Mouse (Mus musculus): ENCODE measurements around the gene Lcn9. TPM values are rescaled to one million over a fixed set of nuclear protein-coding genes. Genes with fewer than 3 reads are reported as not detected.

Lcn9 gene
- not detected in 2 replicates for polyA plus RNA-seq (2012; rRNA removed; ENCODE audit: low replicate concordance)

GRCm38 (mm10) chr2:25822806-25823205 lies at the start of gene Lcn9:
Lcn9 (plus strand) TSS chr2:25823153.

GRCm38 (mm10) chr2:25776717-25777116 lies 46.2 kb upstream of the Lcn9 start, which contains the start of gene Lcn11:
Lcn11 (plus strand) TSS chr2:25777017.

GRCm38 (mm10) chr2:25781957-25782356 lies 41.0 kb upstream of the Lcn9 start, which contains the start of gene Gm13539:
Gm13539 (plus strand) TSS chr2:25782257.

GRCm38 (mm10) chr2:25815748-25816147 lies 7.2 kb upstream of the Lcn9 start, which contains the start of gene Glt6d1:
Glt6d1 (minus strand) TSS chr2:25815848.

GRCm38 (mm10) chr2:25847226-25847625 lies 24.3 kb downstream of the Lcn9 start, which contains the start of gene Sohlh1:
Sohlh1 (minus strand) TSS chr2:25847248.

DNA sequence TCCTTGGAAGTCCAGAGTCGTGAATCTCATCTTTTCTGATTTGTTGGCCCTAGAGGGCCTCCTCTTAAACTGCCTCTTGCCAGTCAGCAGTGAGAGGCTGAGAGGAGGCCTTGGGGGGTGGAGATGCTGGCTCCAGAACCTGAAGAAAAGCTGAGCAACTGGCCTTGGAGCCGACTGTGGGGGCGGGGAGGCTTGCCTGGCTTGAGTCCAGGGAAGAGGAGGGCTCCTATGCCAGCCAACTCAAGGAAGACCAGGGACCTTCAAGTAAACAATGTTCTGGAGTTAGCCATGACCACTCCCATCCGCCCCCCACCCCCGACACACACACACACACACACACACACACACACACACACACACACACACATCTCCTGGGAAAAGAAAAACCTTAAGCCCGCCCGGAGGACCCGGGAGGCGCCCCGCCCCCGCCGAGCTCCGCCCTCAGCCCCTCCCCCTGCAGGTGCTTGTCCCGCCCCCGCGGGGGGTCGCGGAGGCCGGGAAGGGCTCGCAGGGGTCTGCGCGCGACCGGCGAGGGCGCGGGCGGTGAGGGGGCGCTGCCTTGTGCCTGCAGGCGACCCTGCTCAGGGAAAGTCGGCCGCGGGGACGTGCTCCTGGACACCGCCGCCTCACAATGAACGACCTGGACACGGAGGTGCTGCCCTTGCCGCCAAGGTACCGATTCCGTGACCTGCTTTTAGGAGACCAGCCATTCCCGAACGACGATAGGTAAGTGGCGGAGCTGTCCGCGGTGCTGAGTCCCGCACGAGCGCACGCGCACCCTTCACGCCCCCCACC lies 40.6 kb downstream of the Lcn9 start, which contains the start of gene Kcnt1:
Kcnt1 (plus strand) TSS at position 398 of the 795 bp plus-strand sequence.

Other genes starting within 250 kb of the Lcn9 start
- gene Mamdc4, start 248.3 kb upstream of the Lcn9 start, polyA plus RNA-seq (2012; rRNA removed; ENCODE audit: low replicate concordance), result 3.4 and 4.2 TPM in 2 replicates
- gene Phpt1, start 247.9 kb upstream of the Lcn9 start, polyA plus RNA-seq (2012; rRNA removed; ENCODE audit: low replicate concordance), result 42.8 and 48.1 TPM in 2 replicates
- gene Ajm1, start 241.4 kb upstream of the Lcn9 start, polyA plus RNA-seq (2012; rRNA removed; ENCODE audit: low replicate concordance), result 0.79 and 2.0 TPM in 2 replicates
- 69.2 and 71.3 TPM in 2 replicates for gene Rabl6, start 214.6 kb upstream of the Lcn9 start, polyA plus RNA-seq (2012; rRNA removed; ENCODE audit: low replicate concordance)
- gene Ccdc183, start 205.5 kb upstream of the Lcn9 start, polyA plus RNA-seq (2012; rRNA removed; ENCODE audit: low replicate concordance), result not detected in 2 replicates
- 20.4 and 44.3 TPM in 2 replicates for gene Tmem141, start 201.1 kb upstream of the Lcn9 start, polyA plus RNA-seq (2012; rRNA removed; ENCODE audit: low replicate concordance)
- gene Fcna, start 195.1 kb upstream of the Lcn9 start, polyA plus RNA-seq (2012; rRNA removed; ENCODE audit: low replicate concordance), result 17.3 and 33.5 TPM in 2 replicates
- not detected in 2 replicates for gene Lcn8, start 170.0 kb upstream of the Lcn9 start, polyA plus RNA-seq (2012; rRNA removed; ENCODE audit: low replicate concordance)
- gene Lcn5, start 165.2 kb upstream of the Lcn9 start, polyA plus RNA-seq (2012; rRNA removed; ENCODE audit: low replicate concordance), result not detected in 2 replicates
- gene Lcn6, start 146.4 kb upstream of the Lcn9 start, polyA plus RNA-seq (2012; rRNA removed; ENCODE audit: low replicate concordance), result not detected in 2 replicates
- not detected in 2 replicates for gene Lcn10, start 140.4 kb upstream of the Lcn9 start, polyA plus RNA-seq (2012; rRNA removed; ENCODE audit: low replicate concordance)
- not detected in 2 replicates for gene Obp2a, start 123.1 kb upstream of the Lcn9 start, polyA plus RNA-seq (2012; rRNA removed; ENCODE audit: low replicate concordance)
- gene Bmyc, start 116.4 kb upstream of the Lcn9 start, polyA plus RNA-seq (2012; rRNA removed; ENCODE audit: low replicate concordance), result 39.9 and 133 TPM in 2 replicates
- gene Obp2b, start 86.1 kb upstream of the Lcn9 start, polyA plus RNA-seq (2012; rRNA removed; ENCODE audit: low replicate concordance), result not detected in 2 replicates
- not detected in 2 replicates for gene Lcn3, start 57.6 kb upstream of the Lcn9 start, polyA plus RNA-seq (2012; rRNA removed; ENCODE audit: low replicate concordance)
- not detected in 2 replicates for gene Lcn11, start 46.1 kb upstream of the Lcn9 start, polyA plus RNA-seq (2012; rRNA removed; ENCODE audit: low replicate concordance)
- gene Gm13539, start 40.9 kb upstream of the Lcn9 start, polyA plus RNA-seq (2012; rRNA removed; ENCODE audit: low replicate concordance), result not detected in 2 replicates
- gene Glt6d1, start 7.3 kb upstream of the Lcn9 start, polyA plus RNA-seq (2012; rRNA removed; ENCODE audit: low replicate concordance), result not detected in 2 replicates
- not detected in 2 replicates for gene Sohlh1, start 24.1 kb downstream of the Lcn9 start, polyA plus RNA-seq (2012; rRNA removed; ENCODE audit: low replicate concordance)
- gene Kcnt1, start 40.6 kb downstream of the Lcn9 start, polyA plus RNA-seq (2012; rRNA removed; ENCODE audit: low replicate concordance), result 0.48 and 0.57 TPM in 2 replicates
- 5.8 and 9.7 TPM in 2 replicates for gene Camsap1, start 160.1 kb downstream of the Lcn9 start, polyA plus RNA-seq (2012; rRNA removed; ENCODE audit: low replicate concordance)
- 41.7 and 118 TPM in 2 replicates for gene Ubac1, start 198.6 kb downstream of the Lcn9 start, polyA plus RNA-seq (2012; rRNA removed; ENCODE audit: low replicate concordance)